Mouse (Mus musculus) neural tube, embryonic 10.5 days (tissue): ENCODE measurements around the gene Rnf123.
"Not testable (repeated sequence)": the region's sequence is repeated elsewhere in the genome, so short reads cannot be mapped to it uniquely, and the experiment has no call there.

Experiments
- DNase-seq: peaks from one replicate; pipeline ENCODE4 v3.0.0-alpha.2; 2017; ENCODE audit warnings: low spot score; ENCODE audit errors: extremely low spot score

Rnf123 gene

DNA sequence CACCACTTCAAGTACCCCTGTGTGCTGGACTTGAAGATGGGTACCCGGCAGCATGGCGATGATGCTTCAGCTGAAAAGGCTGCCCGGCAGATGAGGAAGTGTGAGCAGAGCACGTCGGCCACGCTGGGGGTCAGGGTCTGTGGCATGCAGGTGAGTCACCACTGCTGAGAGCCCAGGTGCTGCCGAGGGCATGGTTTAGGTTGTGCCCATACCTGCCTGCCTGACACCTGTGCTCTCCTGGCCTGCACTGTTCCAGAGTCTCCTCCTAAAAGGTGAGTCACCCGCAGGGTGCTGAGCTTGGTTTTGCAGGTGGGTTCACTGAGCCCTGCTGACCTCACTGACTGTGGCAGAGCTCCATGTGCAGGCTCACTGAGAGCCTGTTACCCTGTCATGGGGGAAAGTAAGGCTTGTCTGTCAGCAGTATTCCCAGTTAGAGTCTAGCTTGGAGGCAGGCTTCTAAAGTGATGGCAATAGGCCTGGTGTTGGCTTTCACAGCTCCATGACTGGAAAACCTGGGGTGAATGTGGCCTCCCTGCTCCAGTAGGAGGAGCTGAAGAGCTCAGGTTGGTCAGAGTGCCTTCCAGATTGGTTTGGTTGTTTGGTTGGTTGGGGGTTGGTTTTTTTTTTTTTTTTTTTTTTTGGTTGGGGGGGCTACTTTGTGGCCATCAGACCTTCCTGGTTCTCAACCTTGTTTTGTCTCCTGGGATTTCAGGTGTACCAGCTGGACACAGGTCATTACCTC, 38.2 kb downstream of the Rnf123 start:
- no peak for DNase-seq

DNA sequence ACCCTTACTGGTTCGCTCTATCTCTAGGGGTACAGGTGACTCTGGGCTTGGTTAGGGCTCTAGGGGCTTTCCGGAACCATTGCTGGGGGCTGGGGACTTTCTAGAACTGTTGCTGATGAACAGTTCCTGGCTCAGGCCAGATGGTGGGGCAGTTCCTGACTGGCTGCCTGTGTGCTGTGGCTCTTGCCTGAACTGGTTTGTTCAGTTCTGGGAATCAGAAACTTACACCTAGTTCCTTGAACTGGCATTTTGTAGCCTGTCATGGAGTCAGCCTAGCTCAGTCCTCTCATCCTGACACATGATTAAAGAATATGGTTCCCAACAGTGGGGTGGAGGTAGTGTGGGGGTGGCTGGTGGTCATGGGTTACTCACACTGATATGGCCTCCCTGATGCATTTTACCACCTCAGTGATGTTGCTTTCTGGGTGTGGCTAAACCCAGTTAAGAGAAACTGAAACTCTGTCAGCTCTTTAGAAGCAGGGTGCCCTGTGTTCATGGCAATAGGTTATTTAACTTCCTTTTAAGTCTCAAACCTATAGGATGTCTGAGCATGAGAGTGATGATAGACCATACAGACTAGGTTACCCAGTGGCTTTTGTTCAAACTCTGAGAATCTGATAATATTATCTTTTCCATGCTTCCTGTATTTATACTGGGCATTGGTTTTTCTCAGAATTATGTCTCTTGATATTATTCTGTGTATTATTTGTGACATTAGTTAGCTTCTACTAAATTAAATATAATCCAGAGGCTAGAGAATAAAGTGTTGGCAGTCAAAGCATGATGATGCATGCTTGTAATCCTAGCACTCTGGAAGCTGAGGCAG, 47.6 kb downstream of the Rnf123 start:
- DNase-seq = no peak

DNA sequence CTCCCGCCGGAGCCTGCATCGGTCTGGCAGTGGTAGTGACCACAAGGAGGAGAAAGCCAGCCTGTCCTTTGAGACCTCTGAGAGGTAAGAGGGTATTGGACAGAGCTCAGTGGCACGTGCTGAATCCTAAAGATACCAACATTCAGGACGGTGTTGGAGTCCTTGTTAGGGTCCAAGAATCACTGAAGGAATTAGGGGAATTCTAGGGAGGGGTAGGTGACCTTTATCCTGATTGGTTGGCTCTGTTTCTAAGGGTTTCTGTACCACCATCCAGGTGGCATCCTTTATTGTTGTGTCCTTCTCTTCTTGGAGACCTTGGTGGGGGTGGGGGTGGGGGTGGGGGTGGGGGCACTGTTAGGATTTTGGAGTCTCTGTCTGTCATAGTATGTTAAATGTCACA, 51.0 kb downstream of the Rnf123 start:
- DNase-seq = no peak

DNA sequence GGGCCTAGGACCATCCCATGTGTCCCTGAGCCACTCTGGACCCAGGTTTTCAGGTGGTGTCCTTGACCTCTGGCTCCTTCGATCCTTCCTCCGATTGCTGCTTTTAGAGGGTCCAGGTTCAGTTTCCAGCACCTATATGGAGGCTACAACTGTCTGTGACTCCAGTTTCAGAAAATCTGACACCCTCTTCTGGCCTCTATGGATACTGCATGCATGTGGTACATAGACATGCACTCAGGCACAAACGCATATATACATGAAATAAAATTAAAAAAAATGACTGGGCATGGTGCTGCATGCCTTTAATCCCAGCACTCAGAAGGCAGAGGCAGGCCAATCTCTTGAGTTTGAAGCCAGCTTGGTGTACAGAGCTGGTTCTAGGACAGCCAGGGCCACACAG, 55.3 kb downstream of the Rnf123 start:
- no peak for DNase-seq

DNA sequence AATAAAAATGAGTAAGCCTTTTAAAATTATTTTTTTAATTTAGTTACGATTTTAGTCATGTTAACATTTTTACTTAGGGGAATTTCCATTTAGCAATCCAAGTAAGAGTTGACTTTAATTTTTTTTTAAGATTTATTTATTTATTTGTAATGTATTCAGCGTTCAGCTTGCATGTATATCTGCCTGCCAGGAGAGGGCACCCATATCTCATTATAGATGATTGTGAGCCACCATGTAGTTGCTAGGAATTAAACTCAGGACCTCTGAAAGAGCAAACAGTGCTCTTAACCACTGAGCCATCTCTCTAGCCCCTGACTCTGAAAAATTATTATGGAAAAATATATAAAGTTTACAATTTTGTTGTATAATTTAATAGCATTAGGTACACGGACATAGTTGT, 56.6 kb downstream of the Rnf123 start:
- DNase-seq = no peak

DNA sequence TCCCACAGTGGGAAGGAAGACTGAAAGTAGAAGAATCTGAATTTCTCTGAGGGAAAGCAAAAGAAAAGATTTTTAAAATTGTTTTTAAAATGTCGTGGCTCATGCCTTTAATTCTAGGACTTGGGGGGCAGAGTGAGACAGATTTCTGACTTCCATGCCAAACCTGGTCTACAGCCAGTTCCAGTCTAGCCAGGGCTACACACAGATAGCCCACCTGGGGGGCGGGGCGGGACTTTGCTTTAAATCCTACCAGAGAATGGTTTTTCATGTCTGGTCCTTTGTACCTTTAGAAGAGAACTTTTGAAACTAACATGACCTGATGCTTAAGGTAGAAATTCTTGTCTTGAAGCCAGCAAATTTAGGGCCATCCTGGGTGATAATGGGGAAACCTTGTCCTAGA, 59.9 kb downstream of the Rnf123 start:
- DNase-seq = no peak

DNA sequence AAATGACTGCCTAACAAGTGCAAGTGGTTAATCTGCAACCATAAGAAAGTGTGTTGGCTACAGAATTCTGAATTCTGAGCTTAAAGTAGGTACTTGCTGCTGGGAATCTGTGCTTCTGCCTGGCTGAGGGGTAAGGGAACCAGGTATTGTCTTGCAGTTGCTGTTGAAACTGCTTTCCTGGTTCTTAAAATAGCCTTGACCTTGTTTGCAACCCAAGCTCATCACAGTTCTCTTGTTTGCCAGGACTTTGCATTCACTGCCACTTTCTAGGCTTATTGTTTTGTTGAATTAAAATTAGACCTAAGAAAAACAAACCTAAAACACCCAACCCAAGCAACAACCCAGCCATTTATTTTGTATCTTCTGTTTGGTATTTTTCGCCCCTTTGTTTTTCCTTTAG, 62.4 kb downstream of the Rnf123 start:
- no peak for DNase-seq

DNA sequence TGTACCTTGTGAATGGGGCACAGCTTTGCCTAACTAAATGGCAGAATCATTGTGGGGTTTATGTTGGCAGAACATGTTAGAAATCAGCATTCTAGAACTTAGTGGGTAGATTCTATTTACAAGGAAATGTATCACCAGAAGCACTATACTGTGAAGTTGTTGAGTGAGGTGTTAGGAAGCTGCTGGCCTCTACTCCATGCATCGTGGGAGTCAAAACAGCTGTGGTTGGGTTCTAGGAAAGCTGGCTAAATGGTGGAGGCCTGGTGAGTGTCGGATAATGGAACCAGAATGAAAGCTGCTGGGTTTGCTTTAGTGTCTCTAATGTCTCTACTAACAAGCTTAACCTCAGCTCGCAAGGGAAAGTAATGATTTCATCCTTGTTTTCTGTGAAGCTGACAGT, 66.0 kb downstream of the Rnf123 start:
- no peak for DNase-seq

DNA sequence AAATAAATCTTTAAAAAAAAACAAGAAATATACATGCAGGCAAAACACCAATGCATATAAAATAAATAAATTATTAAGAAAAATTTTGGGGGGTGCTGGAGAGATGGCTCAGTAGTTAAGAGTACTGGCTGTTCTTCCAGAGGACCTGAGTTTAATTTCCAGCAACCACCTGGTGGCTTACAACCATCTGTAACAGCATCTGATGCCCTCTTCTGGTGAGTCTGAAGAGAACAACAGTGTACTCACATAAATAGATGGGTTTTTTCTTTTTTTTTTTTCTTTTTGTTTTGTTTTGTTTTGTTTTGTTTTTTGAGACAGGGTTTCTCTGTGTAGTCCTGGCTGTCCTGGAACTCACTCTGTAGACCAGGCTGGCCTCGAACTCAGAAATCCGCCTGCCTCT, 69.6 kb downstream of the Rnf123 start:
- DNase-seq = not testable (repeated sequence)

DNA sequence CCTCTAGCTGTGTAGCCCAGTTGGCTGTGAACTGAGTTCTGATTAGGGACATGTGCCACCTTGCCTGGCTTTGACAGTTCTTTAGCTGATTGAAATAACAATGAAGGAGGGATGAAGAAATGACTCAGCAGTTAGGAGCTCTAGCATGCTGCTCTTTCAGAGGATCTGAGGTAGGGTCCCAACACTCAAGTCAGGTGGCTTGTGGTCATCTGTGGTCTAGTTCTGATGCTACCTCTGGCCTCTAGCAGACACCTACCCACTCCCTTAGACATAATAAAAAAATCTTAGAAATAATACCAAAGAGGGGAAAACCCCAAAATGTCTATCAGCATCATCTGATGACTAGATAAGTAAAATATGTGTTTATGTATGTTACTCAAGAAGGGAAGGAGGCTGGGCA, 72.8 kb downstream of the Rnf123 start:
- no peak for DNase-seq

DNA sequence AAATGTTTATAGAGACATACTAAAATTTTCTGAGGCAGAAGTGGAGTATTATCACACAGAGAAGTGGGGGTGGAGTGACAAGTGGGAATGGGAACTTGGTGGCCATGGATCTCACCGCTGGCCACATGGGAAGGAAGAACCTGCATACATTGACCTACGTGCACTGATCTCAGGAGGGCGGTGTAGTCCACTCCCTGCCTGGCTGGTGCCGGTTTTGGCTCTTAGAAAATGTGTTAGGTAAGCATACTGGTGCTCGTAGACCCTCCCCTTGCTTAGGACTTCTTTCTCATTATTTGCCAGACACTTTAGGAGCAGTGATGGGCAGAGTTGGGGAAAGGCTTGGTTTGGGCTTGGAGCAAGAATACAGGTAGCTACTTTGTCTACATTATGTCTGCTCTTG, 75.1 kb downstream of the Rnf123 start:
- no peak for DNase-seq

DNA sequence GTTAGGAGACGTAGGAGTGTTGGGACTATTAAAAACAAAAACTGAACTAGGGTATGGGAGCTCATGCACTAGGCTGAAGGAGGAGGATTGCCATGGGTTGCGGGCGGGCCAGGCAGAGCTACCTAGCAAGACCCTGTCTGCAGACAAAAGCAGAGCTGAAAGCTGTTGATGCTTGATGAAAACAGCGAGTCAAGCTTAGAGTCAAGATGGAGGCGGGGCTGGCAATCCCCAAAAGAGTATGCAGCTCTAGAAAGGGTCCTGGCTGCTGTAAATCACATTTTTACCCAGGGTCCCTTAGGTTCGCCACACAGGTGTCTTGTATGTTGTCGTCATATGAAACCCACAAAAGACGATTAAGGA, 79.6 kb downstream of the Rnf123 start:
- DNase-seq = no peak

DNA sequence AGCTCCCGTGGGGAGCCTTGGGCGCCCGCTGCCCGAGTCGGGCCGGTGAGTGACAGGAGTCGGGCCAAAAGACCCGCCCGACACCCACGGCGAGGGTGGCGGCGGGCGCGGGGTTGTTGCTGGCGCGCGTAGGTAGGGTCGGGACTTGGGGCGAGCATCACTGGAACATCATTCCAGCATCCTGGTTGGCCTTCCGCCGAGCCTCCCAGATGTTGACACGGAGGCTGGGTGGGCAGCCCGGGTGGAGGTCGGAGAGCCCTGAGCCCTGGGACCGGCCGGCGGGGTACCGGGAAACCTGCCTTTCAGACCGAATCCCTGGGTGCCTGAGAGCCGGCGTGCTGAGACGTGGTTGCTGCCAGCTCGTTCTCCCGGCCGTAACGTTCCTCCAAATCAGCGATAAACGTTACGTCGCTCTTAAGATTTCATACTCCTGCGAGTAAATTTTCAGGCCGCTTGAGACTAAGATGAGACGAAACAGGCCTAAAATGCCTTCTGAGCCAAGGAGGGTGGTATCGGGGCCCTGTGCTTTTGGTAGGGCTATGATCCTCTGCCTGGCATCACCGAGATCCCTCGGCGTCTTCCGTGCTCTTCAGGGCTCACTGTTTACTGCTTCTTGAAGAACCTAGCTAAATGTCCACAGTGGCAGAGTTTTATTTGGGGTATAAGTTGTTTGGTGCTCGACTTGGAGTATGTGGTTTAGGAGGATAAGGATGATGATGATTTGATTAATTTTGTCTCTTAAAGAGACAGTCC, 80.2 kb downstream of the Rnf123 start:
- DNase-seq = no peak

DNA sequence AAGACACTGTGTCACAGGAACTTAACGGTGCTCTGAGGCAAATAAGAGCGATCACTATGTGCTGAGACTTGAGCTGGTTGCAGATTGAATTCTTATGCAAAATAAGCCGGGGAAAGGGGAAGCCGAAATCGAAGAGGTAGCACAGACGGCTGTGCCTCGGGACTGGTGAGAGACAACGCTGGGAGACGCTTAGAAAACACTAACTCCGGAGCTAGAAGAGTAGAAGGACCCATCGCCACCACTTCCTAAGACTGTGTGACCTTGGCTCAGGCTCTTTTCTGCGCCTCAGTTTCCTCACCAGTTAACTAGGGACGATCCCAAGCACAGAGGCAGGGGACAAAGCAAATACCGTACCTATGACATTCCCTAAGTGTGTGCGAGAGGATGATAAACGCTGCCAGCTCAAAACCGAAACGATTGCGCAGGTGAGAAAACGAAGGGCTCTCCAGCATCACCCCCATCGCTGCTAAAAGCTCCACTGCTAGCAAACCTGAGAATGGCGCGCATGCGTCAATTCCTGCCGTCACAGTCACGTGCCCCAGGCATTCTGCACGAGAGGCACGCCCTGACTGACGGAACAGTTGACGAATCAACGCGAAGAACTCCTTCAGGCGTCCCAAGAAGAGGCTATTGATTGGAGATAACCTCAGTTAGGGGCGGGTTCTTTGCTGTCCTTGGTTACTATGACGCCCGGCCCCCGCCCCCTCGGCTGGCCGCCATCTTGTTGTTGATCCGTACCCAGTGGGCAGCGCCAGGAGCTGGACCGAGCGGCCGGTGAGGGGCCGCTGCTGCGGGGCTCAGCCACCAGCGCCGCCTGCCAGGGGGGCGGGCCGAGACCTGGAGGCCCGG, 81.0 kb downstream of the Rnf123 start, which contains the start of gene Ip6k1:
Gene Ip6k1, plus strand, starts transcription at position 580 of the 849 bp plus-strand sequence.
- peak; percentile 99 for DNase-seq
